Mouse (Mus musculus): ENCODE measurements at regions not wholly inside any gene's neighbourhood (a gene's known extent, or its start where the extent isn't known, plus 50 kb on each side); places are given as distances from the start of the nearest gene placed in this dataset.
A peak's percentile ranks its signal among the peaks of the same experiment; 100 is the strongest.

- Histone ChIP-seq H3K27me3 (ENCODE audit: control insufficient read depth, insufficient read depth, low read length) (no peaks in the 10 kb centered on the region), H3K4me1 (ENCODE audit: control insufficient read depth, insufficient read depth, low read length) (no peaks in the 10 kb centered on the region), H3K36me3 (ENCODE audit: control insufficient read depth, insufficient read depth, low read length) (no peaks in the 10 kb centered on the region), H3K9me3 (ENCODE audit: control insufficient read depth, low read length) (no peaks in the 10 kb centered on the region), H3K9ac (replicated peaks; ENCODE audit: low read depth, low read length) (no peak overlapping the region), H3K4me2 (ENCODE audit: low read depth, low read length) (no peak overlapping the region), H3K4me3 (ENCODE audit: low read depth, low read length) (no peak overlapping the region), H3K27ac (ENCODE audit: low read depth, low read length) (no peak overlapping the region)
- ATAC-seq (ENCODE audit: low read depth), result no peak
- WGBS, result 89% methylated on average over 4 of the region's 4 CpGs
These were observed 57.8 kb upstream of the Zfand5 start for GRCm38 (mm10) chr19:21214253-21214652.

GRCm38 (mm10) chr19:21193461-21193860, 78.6 kb upstream of the Zfand5 start:
- Histone ChIP-seq H3K36me3 (ENCODE audit: control insufficient read depth, insufficient read depth, low read length) (no peaks in the 10 kb centered on the region), H3K27ac (ENCODE audit: low read depth, low read length) (no peak overlapping the region), H3K9me3 (ENCODE audit: control insufficient read depth, low read length) (no peaks in the 10 kb centered on the region), H3K9ac (replicated peaks; ENCODE audit: low read depth, low read length) (no peak overlapping the region), H3K4me1 (ENCODE audit: control insufficient read depth, insufficient read depth, low read length) (no peaks in the 10 kb centered on the region), H3K27me3 (ENCODE audit: control insufficient read depth, insufficient read depth, low read length) (no peaks in the 10 kb centered on the region), H3K4me2 (ENCODE audit: low read depth, low read length) (no peak overlapping the region), H3K4me3 (ENCODE audit: low read depth, low read length) (no peak overlapping the region)
- WGBS, result 53% methylated on average over 10 of the region's 10 CpGs
- no peak for ATAC-seq (ENCODE audit: low read depth)

DNA sequence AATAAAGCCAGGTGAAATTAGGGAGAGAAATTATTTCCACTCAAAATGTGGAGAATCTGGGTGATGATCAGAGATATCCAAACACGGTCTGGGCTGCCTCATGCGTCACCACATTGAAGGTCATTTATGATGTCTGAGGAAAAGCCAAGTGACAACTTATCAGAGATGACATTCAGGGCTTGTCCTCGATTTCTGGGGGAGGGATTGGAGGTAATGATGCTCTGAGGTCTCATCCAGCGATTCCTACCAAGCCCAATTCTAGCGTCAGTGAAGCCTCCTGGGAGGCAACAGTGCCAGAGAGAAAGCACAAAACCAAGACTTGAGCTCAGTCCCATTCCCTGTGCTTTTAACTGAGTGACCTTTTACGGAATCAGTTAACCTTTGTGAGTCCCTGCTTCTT, 79.5 kb upstream of the Zfand5 start:
- Histone ChIP-seq H3K4me2 (ENCODE audit: low read depth, low read length) (no peak overlapping the region), H3K36me3 (ENCODE audit: control insufficient read depth, insufficient read depth, low read length) (no peaks in the 10 kb centered on the region), H3K9me3 (ENCODE audit: control insufficient read depth, low read length) (no peaks in the 10 kb centered on the region), H3K4me3 (ENCODE audit: low read depth, low read length) (no peak overlapping the region), H3K9ac (replicated peaks; ENCODE audit: low read depth, low read length) (no peak overlapping the region), H3K27ac (ENCODE audit: low read depth, low read length) (no peak overlapping the region), H3K27me3 (ENCODE audit: control insufficient read depth, insufficient read depth, low read length) (no peaks in the 10 kb centered on the region), H3K4me1 (ENCODE audit: control insufficient read depth, insufficient read depth, low read length) (no peaks in the 10 kb centered on the region)
- ATAC-seq (ENCODE audit: low read depth), result no peak
- WGBS, result 88% methylated on average over 6 of the region's 6 CpGs

GRCm38 (mm10) chr19:21189216-21189615, 82.9 kb upstream of the Zfand5 start:
- no peaks in the 10 kb centered on the region for H3K4me1 ChIP-seq (ENCODE audit: control insufficient read depth, insufficient read depth, low read length)
- WGBS, result 74% methylated on average over 4 of the region's 4 CpGs
- no peak for ATAC-seq (ENCODE audit: low read depth)
- H3K27ac ChIP-seq (ENCODE audit: low read depth, low read length), result no peak overlapping the region
- H3K4me3 ChIP-seq (ENCODE audit: low read depth, low read length), result no peak overlapping the region
- no peaks in the 10 kb centered on the region for H3K9me3 ChIP-seq (ENCODE audit: control insufficient read depth, low read length)
- no peaks in the 10 kb centered on the region for H3K27me3 ChIP-seq (ENCODE audit: control insufficient read depth, insufficient read depth, low read length)
- H3K36me3 ChIP-seq (ENCODE audit: control insufficient read depth, insufficient read depth, low read length), result no peaks in the 10 kb centered on the region
- H3K4me2 ChIP-seq (ENCODE audit: low read depth, low read length), result no peak overlapping the region
- no peak overlapping the region for H3K9ac ChIP-seq (replicated peaks; ENCODE audit: low read depth, low read length)

DNA sequence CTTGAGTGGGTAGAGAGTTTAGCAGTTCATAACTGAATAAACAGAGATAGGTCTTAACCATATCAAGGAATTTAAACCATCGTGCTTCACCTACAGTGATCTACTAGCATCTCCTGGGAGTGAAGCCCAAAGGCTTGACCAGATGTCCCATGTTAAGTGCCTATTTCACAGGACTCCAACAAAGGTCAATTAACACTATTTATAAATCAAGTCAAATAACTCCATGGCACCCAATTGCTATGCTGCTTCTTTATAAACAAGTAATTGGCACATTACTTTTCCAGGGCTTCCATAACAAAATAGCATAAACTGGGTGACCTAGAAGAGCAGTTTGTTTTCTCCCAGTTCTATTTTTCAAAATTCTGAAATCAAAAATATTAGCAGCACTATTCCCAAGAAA, 85.4 kb upstream of the Zfand5 start:
- no peak overlapping the region for H3K4me3 ChIP-seq (ENCODE audit: low read depth, low read length)
- no peak overlapping the region for H3K9ac ChIP-seq (replicated peaks; ENCODE audit: low read depth, low read length)
- no peak overlapping the region for H3K27ac ChIP-seq (ENCODE audit: low read depth, low read length)
- H3K27me3 ChIP-seq (ENCODE audit: control insufficient read depth, insufficient read depth, low read length), result no peaks in the 10 kb centered on the region
- WGBS, result 83% methylated on average over 1 of the region's 1 CpGs
- H3K9me3 ChIP-seq (ENCODE audit: control insufficient read depth, low read length), result no peaks in the 10 kb centered on the region
- no peaks in the 10 kb centered on the region for H3K4me1 ChIP-seq (ENCODE audit: control insufficient read depth, insufficient read depth, low read length)
- H3K4me2 ChIP-seq (ENCODE audit: low read depth, low read length), result no peak overlapping the region
- no peaks in the 10 kb centered on the region for H3K36me3 ChIP-seq (ENCODE audit: control insufficient read depth, insufficient read depth, low read length)
- ATAC-seq (ENCODE audit: low read depth), result no peak

- 89% methylated on average over 1 of the region's 1 CpGs for WGBS
- H3K4me2 ChIP-seq (ENCODE audit: low read depth, low read length), result no peak overlapping the region
- no peak overlapping the region for H3K9ac ChIP-seq (replicated peaks; ENCODE audit: low read depth, low read length)
- H3K36me3 ChIP-seq (ENCODE audit: control insufficient read depth, insufficient read depth, low read length), result no peaks in the 10 kb centered on the region
- H3K4me3 ChIP-seq (ENCODE audit: low read depth, low read length), result no peak overlapping the region
- no peaks in the 10 kb centered on the region for H3K4me1 ChIP-seq (ENCODE audit: control insufficient read depth, insufficient read depth, low read length)
- H3K27me3 ChIP-seq (ENCODE audit: control insufficient read depth, insufficient read depth, low read length), result no peaks in the 10 kb centered on the region
- ATAC-seq (ENCODE audit: low read depth), result no peak
- H3K27ac ChIP-seq (ENCODE audit: low read depth, low read length), result no peak overlapping the region
- H3K9me3 ChIP-seq (ENCODE audit: control insufficient read depth, low read length), result no peaks in the 10 kb centered on the region
These were observed 86.1 kb upstream of the Zfand5 start for GRCm38 (mm10) chr19:21186016-21186415.

- no peak overlapping the region for H3K4me3 ChIP-seq (ENCODE audit: low read depth, low read length)
- H3K9me3 ChIP-seq (ENCODE audit: control insufficient read depth, low read length), result no peaks in the 10 kb centered on the region
- WGBS, result 61% methylated on average over 4 of the region's 4 CpGs
- no peaks in the 10 kb centered on the region for H3K36me3 ChIP-seq (ENCODE audit: control insufficient read depth, insufficient read depth, low read length)
- no peak for ATAC-seq (ENCODE audit: low read depth)
- H3K4me1 ChIP-seq (ENCODE audit: control insufficient read depth, insufficient read depth, low read length), result no peaks in the 10 kb centered on the region
- no peak overlapping the region for H3K4me2 ChIP-seq (ENCODE audit: low read depth, low read length)
- H3K9ac ChIP-seq (replicated peaks; ENCODE audit: low read depth, low read length), result no peak overlapping the region
- no peak overlapping the region for H3K27ac ChIP-seq (ENCODE audit: low read depth, low read length)
- H3K27me3 ChIP-seq (ENCODE audit: control insufficient read depth, insufficient read depth, low read length), result no peaks in the 10 kb centered on the region
These were observed 89.0 kb upstream of the Zfand5 start for GRCm38 (mm10) chr19:21183028-21183427.

DNA sequence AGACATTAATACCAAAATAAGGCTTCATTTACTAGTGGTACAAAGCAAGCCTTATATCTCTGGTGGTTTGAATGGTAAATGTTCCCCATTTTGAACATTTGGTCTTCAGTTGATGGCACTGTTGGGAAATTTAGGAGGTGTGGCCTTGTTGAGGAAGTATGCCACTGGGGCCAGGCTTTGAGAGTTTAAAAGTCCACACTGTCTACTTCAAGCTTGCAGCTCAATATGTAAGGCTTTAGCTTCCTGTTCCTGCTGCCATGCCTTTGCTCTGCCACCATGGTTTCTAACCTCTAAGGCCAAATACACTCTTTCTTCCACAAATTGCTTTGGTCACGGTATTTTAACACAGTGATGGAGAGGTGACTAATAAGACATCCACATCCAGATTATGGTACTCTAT, 92.2 kb upstream of the Zfand5 start:
- no peaks in the 10 kb centered on the region for H3K9me3 ChIP-seq (ENCODE audit: control insufficient read depth, low read length)
- no peaks in the 10 kb centered on the region for H3K4me1 ChIP-seq (ENCODE audit: control insufficient read depth, insufficient read depth, low read length)
- WGBS, result 96% methylated on average over 1 of the region's 1 CpGs
- H3K9ac ChIP-seq (replicated peaks; ENCODE audit: low read depth, low read length), result no peak overlapping the region
- H3K36me3 ChIP-seq (ENCODE audit: control insufficient read depth, insufficient read depth, low read length), result no peaks in the 10 kb centered on the region
- H3K27me3 ChIP-seq (ENCODE audit: control insufficient read depth, insufficient read depth, low read length), result no peaks in the 10 kb centered on the region
- ATAC-seq (ENCODE audit: low read depth), result no peak
- H3K4me2 ChIP-seq (ENCODE audit: low read depth, low read length), result no peak overlapping the region
- no peak overlapping the region for H3K4me3 ChIP-seq (ENCODE audit: low read depth, low read length)
- no peak overlapping the region for H3K27ac ChIP-seq (ENCODE audit: low read depth, low read length)

- WGBS, result 66% methylated on average over 3 of the region's 3 CpGs
- Histone ChIP-seq H3K36me3 (ENCODE audit: control insufficient read depth, insufficient read depth, low read length) (no peaks in the 10 kb centered on the region), H3K4me3 (ENCODE audit: low read depth, low read length) (no peak overlapping the region), H3K4me2 (ENCODE audit: low read depth, low read length) (no peak overlapping the region), H3K27ac (ENCODE audit: low read depth, low read length) (no peak overlapping the region), H3K4me1 (ENCODE audit: control insufficient read depth, insufficient read depth, low read length) (no peaks in the 10 kb centered on the region), H3K9ac (replicated peaks; ENCODE audit: low read depth, low read length) (no peak overlapping the region), H3K27me3 (ENCODE audit: control insufficient read depth, insufficient read depth, low read length) (no peaks in the 10 kb centered on the region), H3K9me3 (ENCODE audit: control insufficient read depth, low read length) (no peaks in the 10 kb centered on the region)
- no peak for ATAC-seq (ENCODE audit: low read depth)
These were observed 96.6 kb upstream of the Zfand5 start for GRCm38 (mm10) chr19:21175426-21175831.

DNA sequence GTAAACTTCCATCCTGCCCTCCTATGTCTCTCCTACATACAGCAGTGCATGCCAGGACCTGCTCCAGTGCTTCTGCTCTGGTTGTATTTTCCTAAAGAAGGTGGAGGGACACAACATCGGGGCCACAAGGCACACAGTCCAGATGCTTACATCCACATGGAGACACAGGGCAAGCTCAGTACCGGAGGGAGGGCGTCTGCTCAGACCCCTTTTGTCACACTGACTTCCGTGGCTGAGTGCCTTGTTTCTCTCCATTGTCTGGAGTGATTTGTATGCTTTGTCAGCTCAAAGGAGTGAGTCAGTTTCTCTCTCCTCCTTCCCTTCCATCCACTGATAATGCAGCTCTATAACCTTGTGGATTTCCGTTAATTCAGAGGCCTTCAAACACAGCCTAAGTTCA, 97.4 kb upstream of the Zfand5 start:
- Histone ChIP-seq H3K27me3 (ENCODE audit: control insufficient read depth, insufficient read depth, low read length) (no peaks in the 10 kb centered on the region), H3K4me3 (ENCODE audit: low read depth, low read length) (no peak overlapping the region), H3K9me3 (ENCODE audit: control insufficient read depth, low read length) (no peaks in the 10 kb centered on the region), H3K4me1 (ENCODE audit: control insufficient read depth, insufficient read depth, low read length) (no peaks in the 10 kb centered on the region), H3K4me2 (ENCODE audit: low read depth, low read length) (no peak overlapping the region), H3K9ac (replicated peaks; ENCODE audit: low read depth, low read length) (no peak overlapping the region), H3K27ac (ENCODE audit: low read depth, low read length) (no peak overlapping the region), H3K36me3 (ENCODE audit: control insufficient read depth, insufficient read depth, low read length) (no peaks in the 10 kb centered on the region)
- 0 out of 2 replicates have a peak, but pooled peaks have one; percentile 28 for ATAC-seq (ENCODE audit: low read depth)
- WGBS, result 18% methylated on average over 5 of the region's 5 CpGs
